Mouse (Mus musculus) c-Kit-negative CD71-positive TER-119-positive erythroid progenitor cells, embryonic 14.5 days (primary cell): ENCODE results near the gene Hlx.

Source experiments
- DNase-seq: peaks from one replicate; pipeline ENCODE4 v3.0.0-alpha.2; 2013; ENCODE audit warnings: low read depth, low spot score

Hlx gene

DNA sequence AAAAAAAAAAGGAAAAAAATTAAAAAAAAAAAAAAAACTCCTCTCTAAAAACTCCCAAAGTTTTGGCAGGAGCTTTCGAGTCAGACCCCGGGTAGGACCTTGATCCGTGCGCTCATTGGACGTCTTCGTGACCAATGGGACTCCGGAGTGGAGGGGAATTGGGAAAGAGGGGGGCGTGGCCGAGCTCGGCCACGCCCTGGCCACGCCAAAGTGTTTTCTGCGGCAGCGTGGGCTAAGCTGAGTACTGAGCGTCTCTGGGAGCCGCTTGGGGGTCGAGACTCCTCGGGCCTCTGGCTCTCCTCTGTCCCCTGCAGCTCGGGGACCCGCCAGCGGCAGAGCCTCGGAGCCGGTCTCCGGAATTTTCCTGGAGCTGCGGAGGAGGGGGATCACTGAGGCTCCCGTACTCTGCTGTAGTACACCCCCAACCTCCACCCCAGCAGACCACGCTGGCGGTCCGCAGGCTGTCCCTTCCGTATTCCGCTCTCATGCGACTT lies at the start of gene Hlx:
Hlx (minus strand) TSS at position 64 of the 494 bp plus-strand sequence.
- DNase-seq: peak; percentile 17

DNA sequence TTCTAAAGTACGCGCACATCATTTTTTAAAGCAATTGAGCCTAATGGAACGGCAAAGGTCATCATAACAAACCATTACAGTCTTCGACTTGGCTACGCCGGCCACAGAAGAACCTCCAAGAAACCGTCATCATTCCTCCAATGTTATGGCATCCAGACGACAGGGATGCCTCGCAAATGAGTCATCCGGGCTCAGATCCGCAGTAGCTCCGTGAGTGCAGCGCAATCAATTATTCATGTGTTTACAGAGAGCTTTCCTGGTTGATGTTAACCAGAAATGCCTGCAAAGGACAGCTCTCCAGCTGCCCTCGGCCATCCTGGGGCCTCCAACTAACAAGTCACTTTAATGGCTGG lies 49.7 kb upstream of the Hlx start:
- no peak for DNase-seq

DNA sequence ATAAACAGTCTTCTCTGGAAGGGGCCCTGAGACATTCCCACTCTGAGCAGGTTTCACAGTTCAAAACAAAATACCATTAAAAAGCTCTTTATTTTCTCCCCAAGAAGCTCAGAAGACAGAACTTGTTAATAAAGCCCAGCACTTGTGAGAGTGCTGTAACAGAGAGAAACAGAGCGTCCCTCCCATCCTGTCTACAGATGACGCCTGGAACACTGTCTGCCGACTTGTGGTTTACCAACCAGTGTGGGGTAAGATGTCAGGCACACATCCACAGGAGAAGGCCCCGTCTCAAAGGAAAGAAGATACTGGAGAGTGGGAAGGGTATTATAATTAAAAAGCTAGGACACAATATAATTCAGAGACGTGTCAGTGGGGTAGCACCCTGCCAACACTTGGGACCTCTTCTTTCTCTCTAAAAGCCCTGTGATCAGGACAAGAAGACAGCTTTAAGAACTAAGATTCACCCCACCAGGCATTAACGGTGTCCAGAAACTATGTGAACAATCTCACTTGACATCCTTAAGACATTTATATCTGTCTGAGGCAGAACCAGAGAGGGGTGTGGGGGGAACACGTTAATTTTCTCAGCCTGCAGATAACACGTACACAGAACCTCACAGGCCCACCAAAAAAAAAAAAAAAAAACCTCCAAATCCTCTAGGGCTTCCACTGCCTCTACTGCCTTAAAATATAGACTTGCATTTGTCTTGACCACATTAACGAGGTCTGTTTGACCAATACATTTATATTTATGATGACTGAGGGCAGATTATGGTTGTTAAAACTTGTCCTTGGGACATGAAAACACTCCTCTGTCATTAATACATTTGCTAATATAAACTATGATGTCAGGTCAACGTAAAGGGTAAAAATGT lies 49.1 kb upstream of the Hlx start:
- DNase-seq: no peak

DNA sequence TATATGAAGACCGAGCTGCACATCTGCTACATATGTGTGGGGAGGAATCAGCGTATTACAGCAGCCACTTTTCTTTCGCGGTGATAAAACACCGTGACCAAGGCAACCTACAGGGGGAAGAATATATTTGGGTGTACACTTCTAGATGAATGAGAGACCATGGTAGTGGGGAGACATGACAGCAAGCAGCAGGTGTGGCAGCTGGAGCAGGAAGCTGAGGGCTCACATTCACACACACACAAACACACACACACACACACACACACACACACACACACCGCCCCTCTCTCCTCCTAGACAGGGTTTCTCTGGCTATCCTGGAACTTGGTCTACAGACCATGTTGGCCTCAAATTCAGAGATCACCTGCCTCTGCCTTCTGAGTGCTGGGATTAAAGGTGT lies 45.7 kb upstream of the Hlx start:
- no peak for DNase-seq

GRCm38 (mm10) chr1:184777061-184777795 lies 44.8 kb upstream of the Hlx start:
- DNase-seq: no peak

- no peak for DNase-seq
Observed at GRCm38 (mm10) chr1:184775289-184775688, 42.9 kb upstream of the Hlx start.

GRCm38 (mm10) chr1:184771891-184772249 lies 39.5 kb upstream of the Hlx start:
- DNase-seq: no peak

DNA sequence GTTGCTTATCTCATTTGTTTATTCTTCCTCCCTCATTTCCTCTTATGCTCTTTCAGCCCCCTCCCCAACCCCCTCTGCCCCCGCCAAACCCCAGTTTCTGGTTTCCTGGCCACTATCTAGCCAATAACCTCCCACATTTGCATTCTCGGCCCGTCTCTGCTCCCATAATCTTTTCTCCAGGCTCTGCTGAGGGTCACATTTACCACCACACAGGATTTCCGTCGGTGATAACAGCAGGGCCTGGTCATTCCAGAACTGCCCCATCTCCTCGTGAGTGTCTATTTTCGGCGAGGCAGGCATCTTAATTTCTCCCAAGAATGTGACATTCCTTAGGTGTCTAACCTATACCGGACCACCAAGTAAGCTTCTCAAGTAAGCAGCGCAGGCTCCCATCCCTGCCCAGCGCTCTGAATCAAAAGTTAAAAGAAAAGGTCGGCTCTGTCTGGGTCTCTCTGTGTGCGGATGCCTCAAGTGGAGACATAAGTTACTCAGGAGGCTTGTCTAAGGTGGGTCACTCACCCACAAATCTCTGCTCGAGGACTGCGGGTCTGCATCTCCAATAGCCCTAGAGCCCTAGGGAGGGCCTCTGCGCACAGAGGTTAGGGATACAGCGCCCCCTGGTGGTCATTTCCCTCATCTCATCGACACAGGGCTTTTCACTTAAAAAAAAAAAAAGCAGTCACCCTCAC lies 38.9 kb upstream of the Hlx start:
- peak; percentile 34 for DNase-seq

DNA sequence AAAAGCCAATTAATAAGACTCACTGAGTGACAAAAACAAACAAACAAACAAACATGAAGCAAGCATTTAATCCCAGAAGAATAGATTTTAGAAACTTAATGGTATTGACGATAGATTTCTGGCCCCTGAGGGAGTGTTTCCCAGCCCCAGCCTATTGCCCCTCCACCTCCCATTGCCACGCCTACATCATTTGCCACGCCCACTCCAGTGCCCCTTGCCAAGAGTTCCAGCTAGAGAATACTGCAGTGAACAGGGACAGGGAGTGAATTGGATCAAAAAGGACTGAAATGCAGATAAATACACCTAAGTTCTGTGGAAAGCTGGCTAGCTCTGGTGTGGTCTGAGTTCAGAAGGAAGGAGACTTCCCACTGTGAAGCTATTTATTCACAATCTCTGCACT lies 31.4 kb upstream of the Hlx start:
- no peak for DNase-seq

- no peak for DNase-seq
Observed at GRCm38 (mm10) chr1:184762941-184763340, 30.5 kb upstream of the Hlx start.

GRCm38 (mm10) chr1:184761988-184762387 lies 29.6 kb upstream of the Hlx start:
- no peak for DNase-seq

- no peak for DNase-seq
Observed at GRCm38 (mm10) chr1:184752671-184753070, 20.3 kb upstream of the Hlx start.

DNA sequence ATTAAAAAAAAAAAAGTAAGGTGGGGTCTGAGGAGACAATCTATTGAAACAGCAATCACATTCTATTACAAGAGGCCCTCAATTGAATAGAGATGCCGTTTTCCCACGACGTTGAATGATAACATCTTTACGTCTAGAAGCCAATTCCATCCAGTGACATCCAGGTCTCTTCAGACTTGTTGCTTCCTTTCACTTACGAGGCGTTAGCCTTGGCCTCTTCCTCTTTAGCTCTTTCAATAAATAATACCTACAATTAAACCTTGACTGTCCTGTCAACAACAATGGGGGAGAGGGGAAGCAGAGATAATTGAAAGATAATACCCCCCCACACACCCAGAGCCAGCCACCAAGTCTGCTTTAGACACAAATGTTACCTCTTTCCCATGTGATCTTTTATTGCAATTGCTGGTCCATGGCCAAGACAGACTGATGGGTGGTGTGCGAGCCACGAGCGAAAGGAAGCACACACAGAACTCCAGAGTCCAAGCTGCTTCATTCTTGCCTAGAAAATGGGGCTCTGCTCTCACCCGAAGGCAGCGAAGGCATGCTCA lies 17.8 kb upstream of the Hlx start:
- DNase-seq: no peak

DNA sequence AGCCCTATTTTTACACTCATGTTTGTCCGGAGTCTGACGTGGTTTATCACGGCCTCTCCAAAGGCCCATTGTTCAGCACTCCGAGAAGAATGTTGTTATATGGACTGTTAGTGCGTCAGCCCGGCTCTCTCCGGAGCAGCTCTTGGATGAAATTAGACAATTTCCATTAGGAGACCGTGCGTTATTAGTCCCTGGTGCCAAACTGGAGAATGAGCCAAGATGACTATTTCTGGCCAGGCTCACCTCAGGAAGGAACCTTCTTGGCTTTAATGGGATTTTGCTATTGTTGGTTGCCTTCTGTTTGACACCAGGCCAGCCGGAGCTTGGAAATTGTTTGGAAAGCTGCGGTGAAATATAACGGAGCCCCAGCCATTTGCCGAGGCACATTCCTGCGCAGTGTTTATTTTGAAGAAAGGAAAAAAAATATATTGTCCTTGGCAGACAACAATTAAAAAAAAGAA lies 16.3 kb upstream of the Hlx start:
- no peak for DNase-seq

DNA sequence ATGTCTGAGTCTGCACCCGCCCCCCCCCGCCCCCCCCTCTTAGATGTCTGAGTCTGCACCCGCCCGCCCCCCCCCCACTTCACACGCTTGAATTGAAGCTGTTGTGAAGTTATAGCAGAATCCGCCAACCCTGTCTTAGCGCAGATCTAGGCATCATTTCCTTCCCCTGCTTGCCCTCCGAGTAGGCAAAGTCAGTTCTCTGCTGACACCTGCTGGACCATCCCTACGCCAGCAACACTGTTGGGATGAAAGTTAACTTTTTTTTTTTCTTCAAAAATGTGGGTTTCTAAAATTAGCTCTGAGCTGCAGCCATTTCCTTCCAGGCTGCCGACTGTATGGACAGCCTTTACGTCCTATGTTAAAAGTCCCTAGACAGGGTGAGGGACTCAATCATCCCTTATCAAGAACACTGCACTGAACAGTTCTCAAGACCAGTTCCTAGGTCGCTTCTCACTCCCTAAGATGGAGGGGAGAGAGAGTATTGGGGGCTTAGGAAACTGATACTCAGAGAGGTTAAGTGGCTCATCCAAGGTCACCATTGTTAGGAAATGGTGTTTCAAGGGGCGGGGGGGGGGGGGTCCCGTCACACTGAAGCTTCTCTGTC lies 5.6 kb upstream of the Hlx start:
- no peak for DNase-seq

DNA sequence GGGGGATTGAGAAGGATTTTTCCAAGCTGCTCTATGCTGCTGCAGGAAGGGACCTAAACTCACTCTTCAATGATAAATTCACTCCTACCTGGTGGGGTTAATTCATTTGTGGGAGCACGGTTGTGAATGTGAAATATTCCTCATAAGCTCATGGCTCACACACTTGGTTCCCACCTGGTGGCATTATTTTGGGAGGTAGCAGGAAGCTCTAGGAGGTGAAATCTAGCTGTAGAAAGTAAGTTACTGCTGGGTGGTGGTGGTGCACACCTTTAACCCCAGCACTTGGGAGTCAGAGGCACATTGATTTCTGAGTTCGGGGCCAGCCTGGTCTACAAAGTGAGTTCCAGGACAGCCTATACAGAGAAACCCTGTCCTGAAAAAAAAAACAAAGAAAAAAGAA lies 4.8 kb upstream of the Hlx start:
- no peak for DNase-seq

GRCm38 (mm10) chr1:184736260-184736659 lies 3.8 kb upstream of the Hlx start:
- DNase-seq: no peak

- no peak for DNase-seq
Observed at GRCm38 (mm10) chr1:184734991-184735920, 2.8 kb upstream of the Hlx start.

DNA sequence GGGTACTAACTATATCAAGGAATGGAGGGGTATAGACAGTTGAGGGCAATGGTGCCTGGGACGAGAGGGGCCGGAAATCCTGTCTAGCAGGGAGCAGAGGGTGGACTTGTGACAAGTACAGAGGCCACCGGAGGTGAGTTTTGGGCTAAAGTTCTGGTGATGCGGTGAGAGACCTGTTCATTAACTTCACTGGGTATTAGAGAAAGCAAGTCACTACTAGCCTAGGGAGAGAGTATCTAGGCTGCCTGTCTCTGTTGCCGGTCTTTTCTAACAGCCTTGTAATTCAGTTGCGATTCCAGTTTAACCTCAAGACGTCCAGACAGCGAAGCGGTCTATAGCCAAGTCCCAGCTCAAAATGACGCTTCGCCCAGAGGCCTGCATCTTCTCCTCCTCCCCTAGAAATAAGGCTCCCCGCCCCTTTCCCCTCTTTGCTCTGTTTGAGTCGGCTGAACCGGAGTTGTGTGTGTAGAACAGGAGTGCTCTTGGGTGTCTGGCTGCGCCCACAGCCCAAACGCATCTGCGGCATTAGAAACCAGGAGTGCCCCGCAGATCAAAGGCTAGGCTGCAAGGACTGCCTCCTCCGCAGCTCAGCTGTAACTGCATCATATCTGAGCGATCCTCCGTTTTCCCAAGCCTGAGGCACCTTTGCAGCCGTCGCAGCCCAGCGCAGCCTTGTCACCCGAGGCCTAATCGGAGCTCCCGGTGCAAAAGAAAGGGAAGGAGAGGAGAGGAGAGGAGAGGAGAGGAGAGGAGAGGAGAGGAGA lies 1.8 kb upstream of the Hlx start:
- no peak for DNase-seq
